Mouse (Mus musculus) cerebellum, adult 2 months (tissue): ENCODE results near the gene Mras. TPM values are rescaled to one million over a fixed set of nuclear protein-coding genes. Genes with fewer than 3 reads are reported as not detected.

ENCODE experiments used
- DNase-seq, 2 experiments: peaks; one replicate each; pipeline ENCODE4 v3.0.0; 2021
- H3K27ac ChIP-seq: fragments of 200-500 bp; 2 replicates; pipeline ENCODE4 v1.5.1; 2012; ENCODE audit warnings: low read length, control low read depth, inconsistent platforms; ENCODE audit not compliant: insufficient read depth
- H3K27me3 ChIP-seq: fragments of 200-500 bp; 2 replicates; pipeline ENCODE4 v1.6.1; 2012; ENCODE audit warnings: inconsistent platforms, mild to moderate bottlenecking, low read length, moderate library complexity; ENCODE audit not compliant: control insufficient read depth, insufficient read depth
- H3K4me1 ChIP-seq: fragments of 200-500 bp; 2 replicates; pipeline ENCODE4 v1.6.1; 2011; ENCODE audit warnings: low read length; ENCODE audit not compliant: control insufficient read depth, insufficient read depth
- H3K4me3 ChIP-seq: fragments of 200-500 bp; replicated peaks from 2 replicates; pipeline ENCODE3; 2011; ENCODE audit warnings: mild to moderate bottlenecking, low read depth, low read length, control low read depth; ENCODE audit not compliant: insufficient read depth
- CTCF ChIP-seq: fragments of 200-500 bp; IDR thresholded peaks from 2 replicates; pipeline ENCODE4 v1.5.1; 2011; ENCODE audit warnings: low read depth, mild to moderate bottlenecking, control low read depth, low read length, moderate library complexity, borderline replicate concordance; ENCODE audit not compliant: insufficient read depth
- POLR2A ChIP-seq: fragments of 200-500 bp; IDR thresholded peaks from 2 replicates; pipeline ENCODE4 v1.6.1; 2011; ENCODE audit warnings: low read length, control low read depth, borderline replicate concordance; ENCODE audit not compliant: insufficient read depth
- WGBS: fragments of 180-500 bp; shearing (Covaris S2); methylation state at CpG from one replicate; pipeline ENCODE4 v1.1.7; 2018; 5-methylcytosine and 5-hydroxymethylcytosine counted together
- polyA plus RNA-seq: library from polyadenylated mRNA; depleted of rRNA; stranded (reverse); fragments of >200 nt; gene quantifications from 2 replicates; pipeline ENCODE4 v1.2.3, GENCODE M21; 2012

Gene Mras
- polyA plus RNA-seq, 1 experiment, result 81.5 TPM

- Histone ChIP-seq H3K27ac (no peak overlapping the region), H3K4me3 (no peak overlapping the region), H3K27me3 (no peaks in the 10 kb centered on the region), H3K4me1 (no peaks in the 10 kb centered on the region)
- no peak for DNase-seq
- TF ChIP-seq POLR2A (no peak), CTCF (no peak)
- WGBS, result 53% methylated on average over 9 of the region's 9 CpGs
Observed at GRCm38 (mm10) chr9:99388856-99389255, 48.3 kb downstream of the Mras start.

DNA sequence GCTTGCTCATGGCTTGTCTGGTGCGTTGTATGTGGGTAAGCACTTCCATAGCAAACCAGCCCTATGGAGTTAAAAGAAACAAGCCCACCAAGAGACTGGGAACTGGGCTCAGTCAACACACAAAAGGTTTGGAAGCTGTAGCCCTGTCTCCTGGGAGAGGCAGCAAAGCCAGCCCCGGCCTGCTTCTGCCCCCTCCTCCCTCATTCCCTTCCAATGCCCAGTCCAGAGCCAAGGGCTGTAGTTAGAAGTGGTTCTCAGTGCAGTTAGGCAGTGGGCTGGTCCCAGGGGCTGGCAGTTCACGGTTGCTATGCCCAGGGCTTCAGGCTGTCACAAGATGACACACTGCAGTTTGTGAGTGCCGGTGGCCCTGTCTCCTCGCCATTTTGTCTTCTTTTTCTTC lies 49.1 kb downstream of the Mras start:
- H3K27ac ChIP-seq, result no peak overlapping the region
- H3K27me3 ChIP-seq, result no peaks in the 10 kb centered on the region
- H3K4me3 ChIP-seq, result no peak overlapping the region
- TF ChIP-seq POLR2A (no peak), CTCF (no peak)
- WGBS, result 69% methylated on average over 5 of the region's 5 CpGs
- H3K4me1 ChIP-seq, result no peaks in the 10 kb centered on the region
- peak in 1 of 2 experiments; percentile 33 for DNase-seq

GRCm38 (mm10) chr9:99382556-99382955 lies 54.6 kb downstream of the Mras start:
- no peak for DNase-seq
- Histone ChIP-seq H3K4me1 (no peaks in the 10 kb centered on the region), H3K27ac (no peak overlapping the region), H3K4me3 (no peak overlapping the region), H3K27me3 (no peaks in the 10 kb centered on the region)
- WGBS, result 81% methylated on average over 9 of the region's 9 CpGs
- no peak for TF ChIP-seq POLR2A
- no peak for TF ChIP-seq CTCF

- DNase-seq, result no peak
- Histone ChIP-seq H3K27ac (no peak overlapping the region), H3K27me3 (no peaks in the 10 kb centered on the region), H3K4me1 (no peaks in the 10 kb centered on the region), H3K4me3 (no peak overlapping the region)
- WGBS, result 58% methylated on average over 5 of the region's 5 CpGs
- no peak for TF ChIP-seq CTCF
- no peak for TF ChIP-seq POLR2A
Observed at GRCm38 (mm10) chr9:99379194-99379593, 58.0 kb downstream of the Mras start.

DNA sequence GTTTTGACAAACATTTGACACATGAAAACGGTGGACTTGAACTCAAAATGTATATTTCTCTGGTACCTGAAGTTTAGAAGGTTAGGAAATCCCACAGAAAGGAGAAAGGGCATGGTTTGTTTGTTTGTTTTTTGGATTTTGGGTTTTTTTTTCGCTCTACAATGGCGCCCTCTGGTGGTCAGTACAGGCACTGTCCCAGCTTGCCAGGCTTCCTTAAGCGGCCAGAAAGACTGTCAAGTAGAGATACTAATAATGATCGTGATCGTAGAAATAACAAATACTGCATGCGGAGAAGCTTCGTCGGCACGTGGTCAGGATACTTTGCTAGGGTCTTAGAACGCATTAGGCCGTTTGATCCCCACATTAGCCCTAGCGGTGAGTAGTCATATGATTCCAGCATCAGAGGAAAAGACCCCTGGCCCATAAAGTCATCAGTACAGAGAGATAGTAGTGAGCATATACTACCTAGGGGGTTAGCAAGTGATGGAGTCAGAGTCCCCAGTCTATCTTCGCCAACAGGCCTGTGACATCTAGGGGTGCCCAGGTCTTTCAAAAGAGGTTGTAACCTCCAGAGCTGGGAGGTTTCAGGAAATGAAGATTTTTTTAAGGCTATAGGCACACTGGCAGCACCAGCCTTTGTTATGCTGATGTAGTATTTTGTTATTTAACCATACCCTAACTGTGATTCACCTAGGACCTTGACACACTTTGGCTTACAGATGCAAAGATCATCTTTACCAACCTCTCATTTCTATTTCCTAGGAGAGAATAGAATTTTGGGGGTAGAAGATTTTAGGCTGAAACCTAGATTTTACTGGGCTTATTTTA lies 60.4 kb downstream of the Mras start:
- TF ChIP-seq CTCF (peak; percentile 88), POLR2A (no peak)
- Histone ChIP-seq H3K27me3 (no peaks in the 10 kb centered on the region), H3K27ac (no peak overlapping the region), H3K4me1 (no peaks in the 10 kb centered on the region), H3K4me3 (no peak overlapping the region)
- DNase-seq, result peak; percentile 35 to 70
- WGBS, result 6% methylated on average over 14 of the region's 14 CpGs

DNA sequence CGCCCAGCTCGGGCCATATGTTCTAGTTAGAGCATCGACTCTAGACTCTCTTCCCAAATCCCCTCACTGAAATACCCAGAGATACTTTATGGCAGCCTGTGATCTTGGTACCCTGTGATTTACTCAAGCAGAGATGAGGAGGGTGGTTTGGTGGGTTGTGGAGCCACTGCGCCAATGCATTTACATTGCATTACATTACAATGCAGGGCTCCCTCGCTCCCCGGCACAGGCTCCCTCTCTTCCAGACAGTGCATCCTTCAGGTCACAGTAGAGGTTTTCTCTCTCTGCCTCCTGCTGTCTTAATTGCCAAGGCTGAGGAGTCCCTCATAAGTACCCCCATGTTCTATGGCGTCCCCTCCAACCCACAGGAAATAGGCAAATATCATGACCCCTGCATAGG lies 68.8 kb downstream of the Mras start:
- DNase-seq, result no peak
- TF ChIP-seq CTCF (no peak), POLR2A (no peak)
- WGBS, result 84% methylated on average over 7 of the region's 7 CpGs

DNA sequence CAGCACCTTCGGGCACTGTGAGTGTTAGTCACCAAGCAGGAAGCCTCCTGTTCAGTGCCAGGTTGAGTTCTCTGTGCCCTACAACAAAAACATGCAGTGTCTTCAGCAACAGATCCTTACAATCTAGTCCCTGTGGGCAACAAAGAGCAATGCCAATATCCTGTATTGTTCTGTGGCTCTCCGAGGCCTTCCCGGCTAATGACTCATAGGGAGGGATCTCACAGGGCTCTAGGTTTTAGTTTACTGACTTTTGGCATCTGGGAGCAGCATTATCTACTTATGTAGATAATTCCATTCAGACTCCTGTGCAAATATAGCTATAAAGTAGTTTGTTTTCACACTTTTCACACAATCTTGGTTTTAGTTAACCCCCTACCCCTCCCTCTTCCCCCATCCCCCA lies 71.3 kb downstream of the Mras start:
- Histone ChIP-seq H3K4me3 (no peak overlapping the region), H3K27me3 (no peaks in the 10 kb centered on the region), H3K4me1 (no peaks in the 10 kb centered on the region), H3K27ac (no peak overlapping the region)
- 84% methylated on average over 3 of the region's 3 CpGs for WGBS
- TF ChIP-seq POLR2A, result no peak
- no peak for TF ChIP-seq CTCF
- no peak for DNase-seq

More for the DNA sequence above, 68.8 kb downstream of the Mras start:
- no peaks in the 10 kb centered on the region for H3K4me1 ChIP-seq
- no peak overlapping the region for H3K27ac ChIP-seq
- no peak overlapping the region for H3K4me3 ChIP-seq
- no peaks in the 10 kb centered on the region for H3K27me3 ChIP-seq

- Histone ChIP-seq H3K4me3 (no peak overlapping the region), H3K27me3 (no peaks in the 10 kb centered on the region; the same call in 1 of the 2 replicates), H3K4me1 (no peaks in the 10 kb centered on the region; the same call in 1 of the 2 replicates), H3K27ac (no peak overlapping the region)
- DNase-seq, result no peak
- TF ChIP-seq CTCF, result no peak
- no peak for TF ChIP-seq POLR2A
- 54% methylated on average over 8 of the region's 8 CpGs for WGBS
Observed at GRCm38 (mm10) chr9:99363076-99363475, 74.1 kb downstream of the Mras start.
